Mouse (Mus musculus) MEL-GATA-1-ER (cell line): ENCODE measurements around the gene Tenm3.

Experiments used
- DNase-seq: peaks from one replicate; pipeline ENCODE4 v3.0.0-alpha.2; 2012; ENCODE audit warnings: low read depth; ENCODE audit errors: extremely low read depth

The Tenm3 gene

DNA sequence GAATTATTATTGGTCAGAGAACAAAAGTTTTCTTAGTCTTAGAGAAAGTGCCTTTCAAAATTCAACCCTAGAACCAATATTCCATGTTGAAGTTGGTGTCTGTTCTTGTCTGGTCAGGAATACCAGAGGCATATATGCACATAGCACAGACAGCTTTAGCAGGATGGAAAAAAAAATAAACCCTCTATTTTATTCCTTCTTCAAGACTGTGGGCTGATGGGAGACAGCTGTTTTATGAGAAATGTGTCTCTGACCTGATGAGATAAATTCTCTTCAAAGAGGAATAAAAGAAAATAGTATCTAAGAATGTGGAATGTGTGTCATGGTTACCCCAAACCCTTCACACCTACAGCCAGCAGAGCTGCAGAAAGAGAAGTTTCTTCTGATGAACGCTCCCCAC lies 173.4 kb downstream of the Tenm3 start:
- DNase-seq = no peak

DNA sequence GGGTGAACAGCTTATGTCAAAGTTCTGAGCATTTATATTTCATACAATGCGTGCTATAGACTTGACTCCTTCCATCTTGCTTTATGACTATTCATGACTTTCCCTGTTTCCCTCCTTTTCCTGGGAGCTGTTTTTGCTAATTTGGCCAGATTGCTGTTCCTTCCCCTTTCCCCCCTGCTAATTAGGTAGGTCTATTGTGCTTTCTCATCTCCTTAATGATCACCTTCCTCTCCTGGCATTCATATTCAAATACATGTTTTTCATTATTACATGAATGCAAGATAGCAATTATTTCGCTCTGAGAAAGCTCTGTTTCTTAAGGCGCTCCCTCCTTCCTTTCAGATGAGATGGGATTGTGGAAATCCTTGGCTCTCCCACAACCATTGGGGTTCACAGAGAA lies 178.6 kb downstream of the Tenm3 start:
- no peak for DNase-seq

DNA sequence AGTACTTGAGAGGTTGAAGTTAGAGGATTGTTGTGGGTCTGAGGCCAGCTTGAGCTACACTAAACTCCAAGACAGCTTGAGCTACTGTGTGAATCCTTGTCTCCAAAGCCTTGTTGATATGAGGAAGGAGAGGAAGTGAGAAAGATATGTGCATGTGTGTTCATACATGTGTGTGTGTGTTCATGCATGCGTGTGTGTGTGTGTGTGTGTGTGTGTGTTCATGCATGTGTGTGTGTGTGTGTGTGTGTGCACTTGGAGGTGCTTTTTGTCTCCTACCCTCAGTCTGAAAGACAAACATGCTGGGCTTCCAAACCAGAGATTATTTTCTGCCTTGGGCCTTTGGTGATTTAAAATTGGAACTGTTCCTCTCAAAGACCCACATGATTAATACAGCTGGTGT lies 184.5 kb downstream of the Tenm3 start:
- no peak for DNase-seq

DNA sequence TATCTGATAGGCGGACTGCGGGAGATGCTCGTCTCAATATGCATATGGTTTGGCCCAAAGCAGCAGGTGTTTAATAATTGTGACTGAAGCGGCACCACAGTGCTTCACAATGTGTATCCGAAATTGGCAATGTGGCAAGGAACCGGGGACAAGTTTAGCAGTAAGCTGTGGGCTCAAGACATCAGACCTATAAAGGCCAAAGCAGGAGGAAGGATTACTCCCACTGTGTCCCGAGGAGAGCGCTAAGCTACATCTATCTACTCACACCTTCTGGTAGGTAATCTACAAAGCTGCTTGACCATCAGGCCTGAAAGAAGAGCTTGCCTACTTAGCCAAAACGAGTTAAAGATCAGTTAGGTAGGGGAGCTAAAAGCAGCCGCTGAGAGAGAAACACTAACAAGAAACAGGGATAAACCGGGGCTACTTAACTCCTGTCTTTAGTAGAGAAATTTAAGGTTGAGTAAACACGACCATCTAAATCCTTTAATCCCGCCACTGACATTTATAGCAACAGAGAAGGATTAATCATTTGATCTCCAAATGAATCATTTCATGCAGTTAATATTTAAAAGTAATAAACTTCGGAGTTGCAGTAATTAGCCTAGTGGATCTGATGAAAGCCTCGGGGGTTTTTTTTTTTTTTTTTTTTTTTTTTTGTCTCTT lies 188.2 kb downstream of the Tenm3 start:
- no peak for DNase-seq

DNA sequence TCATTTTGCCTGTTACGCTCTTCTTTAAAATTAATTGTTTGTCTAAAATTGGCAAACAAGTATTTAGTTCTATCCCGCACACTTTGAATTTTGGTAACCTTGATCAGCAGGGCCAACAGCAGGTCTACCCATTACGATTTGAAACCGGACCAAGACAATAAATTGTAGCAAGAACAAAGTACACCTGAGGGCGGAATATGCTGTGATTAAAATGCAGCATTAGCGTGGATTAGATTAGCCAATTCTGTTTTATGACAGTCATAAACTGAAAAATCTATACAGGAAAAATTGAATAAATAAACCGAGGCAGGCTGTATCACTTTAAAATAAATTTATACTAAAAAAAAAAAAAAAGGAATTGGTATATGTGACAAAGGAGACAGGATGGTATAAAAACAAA lies 193.9 kb downstream of the Tenm3 start:
- no peak for DNase-seq

DNA sequence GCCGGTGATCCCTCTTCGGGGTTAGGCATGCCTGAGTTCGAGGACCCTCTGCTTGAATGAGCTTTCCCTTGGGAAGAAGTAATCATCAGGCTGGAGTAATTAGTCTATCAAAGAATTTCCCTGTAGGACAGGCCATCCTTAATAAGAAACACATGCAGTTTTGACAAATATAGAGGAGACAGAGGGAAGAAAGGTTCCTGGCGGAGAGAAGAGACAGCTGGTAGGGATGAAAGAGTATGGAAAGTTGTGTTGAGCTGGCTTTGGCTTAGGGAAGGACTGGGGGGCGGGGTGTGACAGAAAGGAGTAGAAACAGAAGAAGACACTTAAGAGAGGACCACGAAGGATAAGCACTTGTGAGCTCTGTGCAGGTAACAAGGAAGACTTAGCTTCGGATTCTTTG lies 194.3 kb downstream of the Tenm3 start:
- DNase-seq = no peak

DNA sequence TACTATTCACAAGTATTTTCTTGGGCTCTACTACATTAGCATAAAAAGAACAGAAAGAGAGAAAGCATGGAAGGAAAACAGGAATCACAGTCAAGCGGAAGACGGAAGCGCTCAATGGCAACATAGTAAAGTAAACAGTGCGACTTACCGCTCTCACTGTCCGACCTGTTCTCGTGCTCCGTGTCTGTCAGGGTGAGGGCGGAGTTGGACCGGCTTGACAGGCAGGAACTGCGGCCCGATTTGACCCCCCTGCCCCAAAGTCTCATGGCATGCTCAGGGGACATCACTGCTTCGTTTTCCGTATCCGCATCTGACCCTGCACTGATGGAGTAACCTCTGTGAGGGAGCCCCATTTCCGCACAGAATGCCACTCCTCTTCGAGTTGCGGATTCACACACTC lies 197.6 kb downstream of the Tenm3 start:
- DNase-seq = no peak

DNA sequence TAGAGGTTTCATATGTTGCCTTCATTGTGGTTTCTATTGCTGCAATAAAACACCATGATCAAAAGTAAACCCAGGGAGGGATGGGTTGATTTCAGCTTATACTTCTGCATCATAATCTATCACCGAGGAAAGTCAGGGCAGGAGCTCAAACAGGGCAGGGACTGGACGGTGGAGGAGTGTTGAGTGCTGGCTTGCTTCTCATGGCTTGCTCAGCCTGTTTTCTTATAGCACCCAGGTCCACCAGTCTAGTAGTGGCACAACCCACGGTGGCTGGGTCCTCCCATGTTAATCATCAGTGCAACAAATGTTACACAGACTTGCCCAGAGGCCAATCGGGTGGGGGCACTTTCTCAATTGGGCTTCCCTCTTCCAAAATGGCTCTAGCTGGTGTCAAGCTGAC lies 205.6 kb downstream of the Tenm3 start:
- no peak for DNase-seq

DNA sequence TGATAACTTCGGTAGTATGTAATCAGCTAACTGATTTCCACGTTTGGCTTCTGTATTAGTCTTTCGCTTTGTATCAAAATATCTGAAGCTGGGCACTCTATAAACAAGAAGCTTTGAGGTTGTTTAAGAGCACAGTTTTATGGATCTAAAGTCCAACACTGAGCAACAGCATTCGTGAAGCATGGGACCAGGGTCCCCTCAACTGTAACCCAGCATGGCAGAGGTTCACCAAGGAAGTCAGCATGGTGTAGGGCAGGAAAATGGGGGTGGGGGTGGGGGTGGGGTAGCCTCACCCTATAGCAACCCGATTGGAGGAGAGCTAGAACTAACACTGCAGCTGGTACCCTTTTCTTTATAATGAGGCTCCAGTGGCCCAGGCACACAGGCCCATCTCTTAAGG lies 206.8 kb downstream of the Tenm3 start:
- DNase-seq = no peak

DNA sequence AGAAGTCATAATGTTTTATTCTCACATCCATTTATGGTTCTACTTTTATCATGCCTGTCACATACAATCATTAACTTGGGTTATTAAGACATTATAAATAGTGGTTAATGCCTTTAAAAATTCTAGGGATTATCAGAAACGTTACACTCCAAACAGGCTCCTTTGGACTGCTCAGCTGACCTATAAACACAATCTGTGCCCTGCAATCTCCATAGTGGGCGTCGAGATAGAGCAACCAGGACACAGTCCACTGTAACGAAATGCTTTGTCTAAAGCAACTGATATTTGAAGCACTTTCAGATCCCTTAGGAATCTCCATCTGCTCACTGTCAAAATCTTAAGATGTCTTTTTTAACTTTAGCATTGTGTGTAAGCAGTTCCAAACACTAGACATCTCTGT lies 207.9 kb downstream of the Tenm3 start:
- no peak for DNase-seq

DNA sequence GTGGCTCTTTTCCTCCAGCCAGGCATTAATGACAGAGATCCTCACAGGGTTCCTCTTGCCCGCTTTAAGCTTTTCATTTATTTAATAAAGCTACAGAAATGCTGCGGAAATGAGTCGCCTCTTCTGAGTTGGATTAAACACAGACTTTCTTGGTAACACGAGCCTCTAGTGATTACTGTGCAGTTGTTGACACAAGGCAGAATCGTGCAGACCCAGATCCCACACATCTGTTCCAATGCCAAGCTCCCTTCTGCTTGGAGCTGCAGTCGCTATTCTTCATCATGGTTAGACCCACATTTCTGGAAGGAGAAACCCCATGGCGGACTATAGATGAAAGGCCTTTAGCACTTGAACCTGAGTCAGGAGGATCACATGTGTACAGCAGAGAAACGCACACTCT lies 210.3 kb downstream of the Tenm3 start:
- no peak for DNase-seq

DNA sequence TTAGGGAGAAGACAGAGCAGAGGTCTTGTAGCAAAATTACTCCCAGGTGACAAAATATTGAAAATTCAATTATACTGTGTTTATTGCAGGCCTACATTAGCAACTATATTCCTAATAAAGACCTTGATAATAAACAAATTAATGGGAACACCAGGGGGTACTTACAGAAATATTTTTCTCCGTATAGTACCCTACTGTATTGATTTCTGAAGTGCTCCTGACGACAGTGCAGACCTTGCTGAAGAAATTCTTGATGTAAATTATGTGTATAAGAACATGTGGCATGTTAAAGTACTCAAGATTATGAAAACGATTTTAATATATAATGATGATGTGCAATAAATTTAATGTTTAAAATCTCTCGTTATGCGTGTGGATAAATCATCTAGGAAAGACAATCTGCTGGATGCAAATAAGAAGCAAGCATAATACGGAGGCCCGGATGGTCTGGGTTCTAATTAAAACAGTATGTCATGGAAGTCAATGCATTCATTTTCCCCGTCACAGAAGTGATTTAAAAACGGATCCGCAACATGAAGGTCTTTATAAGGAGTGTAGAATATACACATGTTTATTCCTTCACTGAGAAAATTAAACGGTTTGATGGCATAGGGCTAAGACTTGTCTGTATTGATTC lies 221.1 kb downstream of the Tenm3 start:
- DNase-seq = no peak

DNA sequence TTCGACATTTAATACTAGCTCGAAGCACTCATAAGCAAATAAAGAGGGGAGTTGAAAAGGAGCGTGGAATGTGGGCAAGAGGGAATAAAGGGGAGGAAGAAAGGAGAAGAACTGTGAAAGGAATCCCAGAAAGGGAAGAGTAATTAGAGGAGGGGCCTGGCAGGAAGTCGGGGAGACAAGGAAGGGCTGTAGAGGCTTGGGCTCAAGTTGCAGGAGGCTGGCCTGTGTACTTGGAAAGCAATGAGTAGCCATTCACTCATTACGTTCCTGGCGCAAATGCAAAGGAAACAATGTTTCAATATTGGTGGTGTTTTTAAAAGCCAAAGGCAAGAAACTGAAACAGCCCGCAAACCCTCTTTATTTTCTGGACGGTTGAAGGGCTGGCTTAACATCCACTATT lies 228.7 kb downstream of the Tenm3 start:
- no peak for DNase-seq

DNA sequence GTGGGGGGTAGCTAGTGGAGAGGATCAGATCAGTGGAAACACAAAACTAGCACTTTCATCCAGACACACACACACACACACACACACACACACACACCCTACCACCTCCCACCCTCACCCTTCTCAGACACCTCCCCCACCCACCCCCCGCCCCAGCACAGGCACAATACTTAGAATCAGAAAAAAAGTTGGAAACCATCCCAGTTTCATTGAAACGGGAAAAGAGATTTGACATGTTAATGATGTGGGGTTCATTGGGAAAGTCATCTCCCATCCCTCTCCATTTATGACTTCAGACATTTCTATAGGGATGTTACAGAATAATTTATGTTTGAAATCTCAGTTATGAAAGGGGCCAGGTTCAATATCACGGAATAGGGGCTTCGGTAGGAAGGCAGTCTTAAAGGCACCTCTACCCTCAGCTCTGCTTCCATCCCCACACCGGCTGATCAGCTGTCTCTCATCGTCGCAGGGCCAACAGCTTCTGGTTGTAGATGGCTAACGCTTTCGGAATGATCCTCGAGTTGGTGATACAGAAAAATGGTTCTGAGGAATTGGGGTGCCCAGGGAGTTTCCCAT lies 231.7 kb downstream of the Tenm3 start:
- no peak for DNase-seq

DNA sequence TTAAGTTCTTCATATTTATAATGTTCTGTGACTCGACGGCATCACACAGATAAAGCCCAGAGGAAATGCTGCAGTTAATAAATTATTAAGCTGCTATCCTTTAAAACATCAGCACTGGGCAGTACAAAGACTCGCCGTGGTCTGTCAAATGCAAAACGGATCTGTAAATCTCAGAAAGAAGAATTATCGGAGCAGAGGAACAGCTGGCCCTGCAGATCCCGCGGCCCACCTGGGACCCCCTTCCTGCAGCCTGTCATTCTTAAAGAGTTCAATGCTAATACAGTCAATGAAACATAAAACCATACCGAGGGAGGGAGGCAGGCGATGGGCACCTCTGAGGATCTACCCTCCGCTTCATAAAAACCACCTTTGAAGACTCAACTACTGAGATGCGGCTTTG lies 232.6 kb downstream of the Tenm3 start:
- DNase-seq = no peak

DNA sequence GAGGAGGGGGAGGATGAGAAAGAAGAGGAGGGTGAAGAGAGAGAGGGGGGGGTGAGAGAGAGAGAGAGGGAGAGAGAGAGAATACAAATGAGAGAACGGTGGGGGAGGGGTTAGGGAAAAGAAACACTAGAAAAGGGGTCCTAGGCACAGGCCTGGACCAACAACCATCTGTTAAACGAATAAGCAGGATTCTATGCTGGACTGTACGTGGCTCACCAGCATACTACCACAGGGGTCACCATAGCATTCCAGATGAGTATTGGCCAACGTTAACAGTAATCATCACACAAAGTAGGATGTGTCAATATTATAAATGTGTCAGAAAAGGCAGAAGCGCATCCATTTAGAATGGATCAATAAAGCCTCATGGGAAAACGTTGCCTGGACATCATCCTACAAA lies 233.4 kb downstream of the Tenm3 start:
- DNase-seq = no peak

DNA sequence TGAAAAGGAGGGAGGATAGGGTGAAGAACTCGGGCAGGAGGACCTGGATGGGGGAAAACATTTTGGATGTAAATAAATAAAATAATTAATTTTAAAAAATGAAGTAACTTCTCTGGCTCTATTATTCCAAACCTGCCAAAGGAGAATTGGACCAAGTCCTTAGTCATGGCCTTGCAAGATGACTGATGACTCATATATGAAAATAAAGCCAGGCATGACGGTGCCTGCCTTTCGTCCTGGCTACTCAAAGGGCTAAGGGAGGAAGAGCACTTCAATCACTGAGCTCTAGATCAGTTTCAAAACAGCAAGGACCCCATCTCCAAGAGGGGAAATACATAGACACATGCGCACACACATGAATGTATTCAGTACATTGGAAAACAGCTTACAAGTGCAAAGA lies 234.1 kb downstream of the Tenm3 start:
- DNase-seq = no peak

DNA sequence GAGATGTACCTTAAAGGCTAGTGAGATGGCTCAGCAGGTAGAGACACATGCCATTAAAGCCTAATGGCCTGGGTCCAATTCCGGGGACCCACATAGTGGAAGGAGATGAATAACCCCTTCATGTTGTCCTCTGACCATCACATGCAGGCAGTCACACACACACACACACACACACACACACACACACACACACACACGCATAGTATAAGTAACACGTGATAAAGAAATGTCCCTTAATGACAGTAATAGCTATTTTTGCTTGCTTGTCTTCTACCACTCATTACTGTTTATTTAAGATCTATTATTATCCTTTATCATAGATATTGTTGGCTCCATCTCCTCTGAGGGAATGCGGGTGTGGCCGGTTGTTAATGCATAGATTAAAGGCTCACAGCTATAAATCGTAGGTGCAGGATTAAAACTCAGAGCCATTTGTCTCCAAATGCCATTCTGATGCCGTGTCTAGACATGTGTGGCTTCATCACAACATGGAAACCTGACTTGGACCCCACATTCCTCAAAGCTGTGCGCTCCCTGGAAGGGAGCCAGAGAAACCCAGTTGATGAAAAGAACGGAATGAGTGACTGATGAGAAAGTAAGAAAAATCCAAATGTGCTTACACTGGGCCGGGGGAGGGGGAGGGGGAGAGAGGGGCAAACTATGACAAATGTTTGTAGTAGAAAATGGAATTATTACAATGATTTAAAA lies 239.4 kb downstream of the Tenm3 start:
- DNase-seq = no peak

DNA sequence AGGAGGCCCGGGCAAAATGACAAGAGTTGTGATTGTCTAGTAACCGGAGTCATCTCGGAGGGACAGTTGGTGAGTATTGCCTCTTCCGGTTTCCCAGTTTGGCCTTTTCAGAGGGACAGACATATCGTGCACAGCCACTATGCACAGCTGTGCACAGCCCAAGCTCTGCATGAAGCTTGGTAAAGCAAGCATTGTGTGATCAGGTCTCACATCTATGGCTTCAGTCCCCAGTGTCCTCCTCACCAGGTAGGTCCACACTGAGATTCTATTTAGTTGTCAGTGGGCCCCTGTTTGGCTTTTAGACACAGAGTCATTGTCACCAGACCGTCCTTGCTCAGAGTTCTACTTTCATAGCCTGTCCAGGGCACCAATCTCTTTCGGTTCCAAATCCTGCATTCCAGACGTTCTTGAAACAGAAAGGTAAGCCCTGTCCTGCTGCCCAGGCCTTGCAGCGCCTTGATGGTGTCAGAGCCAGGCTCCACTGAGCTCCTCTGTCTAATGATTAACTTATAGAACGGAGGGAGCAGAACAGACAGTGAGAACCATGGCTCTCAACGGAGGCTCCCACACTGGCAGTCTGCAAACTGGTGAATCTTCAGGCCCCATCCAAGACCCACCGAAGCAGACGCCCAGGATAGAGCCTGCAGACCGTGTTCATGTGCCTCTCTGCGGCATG lies 240.4 kb downstream of the Tenm3 start:
- DNase-seq = no peak

DNA sequence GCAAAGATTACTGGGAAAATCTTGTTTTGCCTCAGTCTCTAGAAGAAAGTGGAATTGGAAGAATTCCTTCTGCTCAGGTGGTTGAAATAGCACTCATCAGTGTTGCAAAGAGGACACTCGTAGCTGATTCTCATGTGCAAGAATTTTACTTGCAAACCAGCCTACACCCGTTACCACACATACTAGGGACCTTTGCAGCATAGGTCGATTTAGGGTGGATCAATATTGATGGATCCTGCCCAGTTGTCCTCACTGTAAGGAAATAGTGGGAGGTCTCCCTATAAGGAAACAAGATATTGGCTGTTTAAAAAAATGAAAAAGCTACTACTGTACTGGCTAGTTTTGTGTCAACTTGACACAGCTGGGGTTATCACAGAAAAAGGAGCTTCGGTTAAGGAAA lies 242.1 kb downstream of the Tenm3 start:
- DNase-seq = no peak

DNA sequence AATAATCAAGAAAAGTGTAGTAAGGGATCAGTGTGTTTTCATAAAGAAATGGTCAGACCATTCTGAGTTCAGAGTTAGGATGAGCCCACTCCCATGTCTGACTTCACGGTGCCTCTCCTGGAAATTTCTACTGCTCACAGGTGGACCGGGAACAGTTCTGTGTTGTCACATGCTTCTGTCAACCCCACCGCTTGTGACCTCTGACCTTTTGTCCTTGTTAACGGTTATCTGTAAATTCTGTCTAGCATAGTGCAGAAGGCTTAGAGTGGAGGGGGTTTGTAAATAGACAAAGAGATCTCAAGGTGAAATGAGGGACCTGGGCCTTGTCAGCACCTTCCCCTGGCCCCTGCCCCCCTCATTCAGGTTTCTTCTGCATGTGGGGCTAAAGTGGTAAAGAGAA lies 244.7 kb downstream of the Tenm3 start:
- no peak for DNase-seq

DNA sequence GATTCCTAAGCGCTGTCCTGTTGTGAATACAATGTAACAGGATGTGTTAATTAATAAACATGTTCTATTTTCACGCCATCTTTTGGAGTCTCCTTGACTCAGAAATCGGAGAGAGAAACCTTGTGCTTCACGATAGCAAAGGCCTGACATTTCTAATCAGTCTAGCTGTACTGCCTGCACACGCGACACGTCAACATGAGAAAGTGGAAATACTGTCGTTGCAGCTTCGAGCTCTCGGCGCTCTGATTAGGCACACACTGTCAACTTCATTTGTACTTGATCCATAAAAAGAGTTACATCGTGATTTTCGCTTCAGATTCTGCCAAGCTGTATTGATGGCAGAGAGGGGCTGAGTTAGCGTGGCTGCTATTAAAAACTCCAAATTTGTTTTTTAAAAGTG lies 247.4 kb downstream of the Tenm3 start:
- no peak for DNase-seq
